Mouse (Mus musculus) cerebellum, adult 2 months (tissue): Measurements from ENCODE around the gene Kcne1.

Experiments
- CTCF ChIP-seq: fragments of 200-500 bp; IDR thresholded peaks from 2 replicates; pipeline ENCODE4 v1.5.1; 2011; ENCODE audit warnings: low read depth, mild to moderate bottlenecking, control low read depth, low read length, moderate library complexity, borderline replicate concordance; ENCODE audit not compliant: insufficient read depth
- POLR2A ChIP-seq: fragments of 200-500 bp; IDR thresholded peaks from 2 replicates; pipeline ENCODE4 v1.6.1; 2011; ENCODE audit warnings: low read length, control low read depth, borderline replicate concordance; ENCODE audit not compliant: insufficient read depth

DNA sequence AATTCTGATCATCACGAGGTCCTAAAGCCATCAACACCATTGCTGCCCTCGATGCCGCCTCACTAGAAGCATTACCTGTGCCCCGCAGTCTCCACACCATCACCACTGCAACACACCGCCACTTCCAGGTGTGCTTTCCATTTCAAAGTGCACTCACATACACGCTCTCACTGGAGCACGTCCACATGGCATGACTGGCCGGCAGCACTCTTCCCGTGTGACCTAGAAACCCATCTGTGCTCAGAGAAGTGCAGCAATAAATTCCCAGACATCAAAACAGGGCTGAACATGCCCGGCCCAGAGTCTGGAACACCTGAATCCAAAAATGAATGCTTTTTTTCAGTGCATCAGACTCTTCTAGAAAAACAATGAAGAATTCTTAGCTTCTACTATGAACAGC is 31.4 kb downstream of the Kcne1 start:
- TF ChIP-seq POLR2A (no peak), CTCF (no peak)
